Mouse (Mus musculus) lung, postnatal 10 days (tissue): ENCODE data around the gene Zfp202.
"Not testable (repeated sequence)": the region's sequence is repeated elsewhere in the genome, so short reads cannot be mapped to it uniquely, and the experiment has no call there.

Experiments used
- DNase-seq: peaks from one replicate; pipeline ENCODE4 v3.0.0; 2021

Zfp202 gene

GRCm38 (mm10) chr9:40192098-40193038, at the start of gene Zfp202:
Gene Zfp202 (plus strand): TSS chr9:40192316.
- peak; percentile 95 for DNase-seq

GRCm38 (mm10) chr9:40155118-40155644, 36.9 kb upstream of the Zfp202 start:
- no peak for DNase-seq

GRCm38 (mm10) chr9:40166446-40166845, 25.7 kb upstream of the Zfp202 start:
- DNase-seq: peak; percentile 14

- no peak for DNase-seq
These were observed 15.1 kb upstream of the Zfp202 start for GRCm38 (mm10) chr9:40177017-40177416.

GRCm38 (mm10) chr9:40180620-40181019, 11.5 kb upstream of the Zfp202 start, which contains the start of gene Olfr986:
Gene Olfr986 (plus strand): TSS chr9:40180920.
- no peak for DNase-seq

- DNase-seq: not testable (repeated sequence)
These were observed 7.0 kb upstream of the Zfp202 start for GRCm38 (mm10) chr9:40185166-40185565.

- DNase-seq: no peak
These were observed 835 bp upstream of the Zfp202 start for GRCm38 (mm10) chr9:40191086-40191876.

GRCm38 (mm10) chr9:40195981-40196380, 3.9 kb downstream of the Zfp202 start:
- peak; percentile 24 for DNase-seq

- no peak for DNase-seq
These were observed 14.4 kb downstream of the Zfp202 start for GRCm38 (mm10) chr9:40206546-40206950.

GRCm38 (mm10) chr9:40210744-40211143, 18.6 kb downstream of the Zfp202 start:
- no peak for DNase-seq

GRCm38 (mm10) chr9:40214058-40214457, 21.9 kb downstream of the Zfp202 start:
- no peak for DNase-seq

- no peak for DNase-seq
These were observed 24.5 kb downstream of the Zfp202 start for GRCm38 (mm10) chr9:40216651-40217050.

GRCm38 (mm10) chr9:40224289-40224688, 32.2 kb downstream of the Zfp202 start:
- no peak for DNase-seq

- DNase-seq: peak; percentile 62
These were observed 36.0 kb downstream of the Zfp202 start for GRCm38 (mm10) chr9:40227874-40228789.

GRCm38 (mm10) chr9:40228804-40229331, 36.8 kb downstream of the Zfp202 start:
- no peak for DNase-seq

GRCm38 (mm10) chr9:40229479-40229878, 37.4 kb downstream of the Zfp202 start:
- DNase-seq: no peak

GRCm38 (mm10) chr9:40231019-40231418, 38.9 kb downstream of the Zfp202 start:
- no peak for DNase-seq

GRCm38 (mm10) chr9:40234233-40235072, 42.3 kb downstream of the Zfp202 start:
- no peak for DNase-seq

- DNase-seq: no peak
These were observed 43.1 kb downstream of the Zfp202 start for GRCm38 (mm10) chr9:40235220-40235619.

- DNase-seq: no peak
These were observed 47.6 kb downstream of the Zfp202 start for GRCm38 (mm10) chr9:40239749-40240148.

GRCm38 (mm10) chr9:40240311-40240710, 48.2 kb downstream of the Zfp202 start:
- no peak for DNase-seq
